20 mouse cellular contexts compared by ENCODE assay signal in the genomic region with DNA sequence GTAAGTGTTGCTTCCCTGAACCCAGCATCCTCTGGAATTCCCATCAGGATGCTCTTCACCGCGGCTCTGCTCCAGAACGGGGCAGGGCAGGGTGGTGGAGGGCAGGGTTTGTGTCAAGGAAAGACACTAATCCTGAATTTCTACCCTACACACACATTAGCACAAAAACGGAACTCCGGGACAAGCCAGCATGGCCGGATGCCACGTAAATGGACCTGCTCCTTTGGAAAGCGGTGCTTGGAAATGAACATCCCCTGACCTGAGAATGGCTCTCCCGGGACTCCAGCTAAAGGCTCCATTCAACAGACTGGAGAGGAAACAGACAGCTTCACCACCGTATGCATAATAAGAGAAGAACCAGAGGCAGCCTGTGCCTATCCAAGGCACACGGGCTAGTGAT. TPM values are rescaled to one million over a fixed set of nuclear protein-coding genes. Genes with fewer than 3 reads are reported as not detected.
A peak's percentile ranks its signal among the peaks of the same experiment; 100 is the strongest.
DNase-seq lines count a peak whose midpoint lies in the region; TF ChIP-seq lines count a peak whose summit lies in the region.
"Had no signal": no experiment of that assay in that cellular context is flagged by ENCODE, and none has a peak within 500 bp of the region (broad histone marks: within the 10 kb centered on the region; RNA-seq: fewer than 3 reads in every experiment).

No protein-coding gene starts in this region.

- no peaks in the 10 kb centered on the region for H3K27me3 ChIP-seq in cerebellum, adult 2 months (ENCODE audit: control insufficient read depth, insufficient read depth, low read length)

- intact Hi-C loops in left cerebral cortex, adult 2 months (cut with DNase I), result no loop called here

- peaks cover 55% of the 10 kb centered on the region for H3K4me1 ChIP-seq in cerebellum, adult 2 months (ENCODE audit: control insufficient read depth, insufficient read depth, low read length)

- no peak for TF ChIP-seq POLR2A in cerebellum, adult 2 months (IDR thresholded peaks at IDR 0.05; ENCODE audit: borderline replicate concordance, insufficient read depth, low read length)

- no peak for TF ChIP-seq CTCF in cerebellum, adult 2 months (IDR thresholded peaks at IDR 0.05; ENCODE audit: borderline replicate concordance, insufficient read depth, low read depth, low read length)
- no peak for TF ChIP-seq CTCF in left cerebral cortex, adult 2 months (IDR thresholded peaks at IDR 0.05)

- WGBS in cerebellum, adult 2 months, result 10% methylated on average over 11 of the region's 11 CpGs

- DNase-seq in cerebellum, adult 2 months, result peak; percentile 59 to 63
- DNase-seq in cerebellum, adult 8-10 months, result no peak
- no peak for DNase-seq in left cerebral cortex, adult 2 months (ENCODE audit: extremely low spot score in 1 of 2, low spot score in 2 of 2)
- no peak for DNase-seq in left cerebral cortex, adult 18-20 months (ENCODE audit: low spot score in 2 of 2)
- peak; percentile 53 for DNase-seq in brain, adult 2 months (ENCODE audit: low read depth, low spot score)
- peak; percentile 65 to 70 for DNase-seq in cerebellum, postnatal 25 days
- DNase-seq in adrenal gland, adult 2 months, result no peak
- DNase-seq: adrenal gland, postnatal 10 days; gastrocnemius, postnatal 10 days; heart, adult 18-20 months; heart, postnatal 10 days; kidney, adult 2 months had no signal

- no peak overlapping the region for H3K27ac ChIP-seq in cerebellum, adult 2 months (ENCODE audit: insufficient read depth, low read length)
- H3K27ac ChIP-seq in left cerebral cortex, adult 2 months, result peak overlapping the region; percentile 70
- H3K27ac ChIP-seq: embryonic facial prominence, embryonic 13.5 days; forebrain, embryonic 12.5 days; heart, embryonic 10.5 days; hindbrain, embryonic 14.5 days had no signal

- peak overlapping the region; percentile 34 for H3K4me3 ChIP-seq in cerebellum, adult 2 months (replicated peaks; ENCODE audit: insufficient read depth, low read depth, low read length)
- peak overlapping the region; percentile 37 for H3K4me3 ChIP-seq in left cerebral cortex, adult 2 months
- H3K4me3 ChIP-seq: embryonic facial prominence, embryonic 13.5 days; forebrain, embryonic 12.5 days; heart, embryonic 10.5 days had no signal

RNA-seq across cellular contexts. Expression of a gene that starts 3.9 kb away (rescaled TPM):
- polyA plus RNA-seq in cerebellum, adult 2 months (2012; rRNA removed), result 88.0 and 100 TPM in 2 replicates
- total RNA-seq in left cerebral cortex, adult 2 months (2021), result 100 to 1,000 TPM; 800 to 813 TPM
- 100 to 1,000 TPM; 691 to 759 TPM for total RNA-seq in left cerebral cortex, adult 18-20 months (2021)
- total RNA-seq in adrenal gland, adult 2 months (2021), result 1 to 10 TPM; 4.4 to 7.9 TPM
- polyA plus RNA-seq in adrenal gland, adult 2 months (2012; rRNA removed), result 5.5 and 6.3 TPM in 2 replicates

RNA-seq across cellular contexts. Expression of a gene that starts 23.1 kb away (rescaled TPM):
- 55.1 and 56.7 TPM in 2 replicates for polyA plus RNA-seq in cerebellum, adult 2 months (2012; rRNA removed)
- 10 to 100 TPM; 53.2 to 54.1 TPM for total RNA-seq in left cerebral cortex, adult 2 months (2021)
- total RNA-seq in left cerebral cortex, adult 18-20 months (2021), result 10 to 100 TPM; 53.0 to 56.9 TPM
- total RNA-seq in adrenal gland, adult 2 months (2021), result 10 to 100 TPM; 13.9 to 24.8 TPM
- 39.9 and 43.0 TPM in 2 replicates for polyA plus RNA-seq in adrenal gland, adult 2 months (2012; rRNA removed)

RNA-seq across cellular contexts. Expression of a gene that starts 33.3 kb away (rescaled TPM):
- 1.7 and 4.1 TPM in 2 replicates for polyA plus RNA-seq in cerebellum, adult 2 months (2012; rRNA removed)
- total RNA-seq in left cerebral cortex, adult 2 months (2021), result 10 to 100 TPM in 1 of 2 experiments, 1 to 10 TPM in 1; 9.7 to 19.7 TPM
- 10 to 100 TPM in 1 of 2 experiments, 1 to 10 TPM in 1; 6.8 to 28.8 TPM for total RNA-seq in left cerebral cortex, adult 18-20 months (2021)
- 1 to 10 TPM; 1.2 to 2.0 TPM for total RNA-seq in adrenal gland, adult 2 months (2021)
- polyA plus RNA-seq in adrenal gland, adult 2 months (2012; rRNA removed), result 13.4 and 14.6 TPM in 2 replicates
- total RNA-seq: hematopoietic stem cell, adult 5-6 weeks had no signal
- polyA plus RNA-seq: forebrain, embryonic 16.5 days; heart, embryonic 10.5 days; heart, embryonic 14.5 days; intestine, embryonic 16.5 days; kidney, adult 2 months had no signal

RNA-seq across cellular contexts. Expression of a gene that starts 33.8 kb away (rescaled TPM):
- 183 TPM in 2 replicates for polyA plus RNA-seq in cerebellum, adult 2 months (2012; rRNA removed)
- 100 to 1,000 TPM; 370 to 387 TPM for total RNA-seq in left cerebral cortex, adult 2 months (2021)
- total RNA-seq in left cerebral cortex, adult 18-20 months (2021), result 100 to 1,000 TPM; 323 TPM
- 10 to 100 TPM; 46.2 to 67.3 TPM for total RNA-seq in adrenal gland, adult 2 months (2021)
- 105 and 106 TPM in 2 replicates for polyA plus RNA-seq in adrenal gland, adult 2 months (2012; rRNA removed)

RNA-seq across cellular contexts. Expression of a gene that starts 58.4 kb away (rescaled TPM):
- polyA plus RNA-seq in cerebellum, adult 2 months (2012; rRNA removed), result 42.7 and 45.2 TPM in 2 replicates
- total RNA-seq in left cerebral cortex, adult 2 months (2021), result 10 to 100 TPM; 43.9 to 46.5 TPM
- total RNA-seq in left cerebral cortex, adult 18-20 months (2021), result 10 to 100 TPM; 46.7 to 49.4 TPM
- total RNA-seq in adrenal gland, adult 2 months (2021), result 10 to 100 TPM; 46.9 to 77.9 TPM
- 86.8 and 92.5 TPM in 2 replicates for polyA plus RNA-seq in adrenal gland, adult 2 months (2012; rRNA removed)

Comparison
In these comparisons a context has a peak if more than half of its experiments do, and no peak if none do; other contexts are left out.
1. DNase-seq: peak in cerebellum, adult 2 months (2 of 2), brain, adult 2 months (single experiment) and cerebellum, postnatal 25 days (2 of 2); none in cerebellum, adult 8-10 months (single experiment), left cerebral cortex, adult 2 months (0 of 2), left cerebral cortex, adult 18-20 months (0 of 2) and adrenal gland, adult 2 months (single experiment).
2. RNA of a gene that starts 3.9 kb away (total RNA-seq): 800 to 813 TPM in left cerebral cortex, adult 2 months and 691 to 759 TPM in left cerebral cortex, adult 18-20 months; 4.4 to 7.9 TPM in adrenal gland, adult 2 months; every median in the first group is over 10 times any median in the second.